Mouse (Mus musculus): Measurements from ENCODE around the gene 1110059E24Rik.

GRCm38 (mm10) chr19:21563789-21564460 is 88.9 kb downstream of the 1110059E24Rik start:
- TF ChIP-seq CTCF (IDR thresholded peaks at IDR 0.05; ENCODE audit: extremely low read depth, insufficient read length, insufficient replicate concordance, low read depth, low read length) (peak; percentile 94; the same call in 1 of the 2 replicates), POLR2A (IDR thresholded peaks at IDR 0.05; ENCODE audit: low read depth, low read length) (no peak)

All from small intestine, adult 2 months (tissue).